Mouse (Mus musculus): ENCODE measurements around the gene Btbd18.
A peak's percentile ranks its signal among the peaks of the same experiment; 100 is the strongest.

Gene Btbd18

GRCm38 (mm10) chr2:84705295-84705694, 46.4 kb downstream of the Btbd18 start:
- DNase-seq = no peak

DNA sequence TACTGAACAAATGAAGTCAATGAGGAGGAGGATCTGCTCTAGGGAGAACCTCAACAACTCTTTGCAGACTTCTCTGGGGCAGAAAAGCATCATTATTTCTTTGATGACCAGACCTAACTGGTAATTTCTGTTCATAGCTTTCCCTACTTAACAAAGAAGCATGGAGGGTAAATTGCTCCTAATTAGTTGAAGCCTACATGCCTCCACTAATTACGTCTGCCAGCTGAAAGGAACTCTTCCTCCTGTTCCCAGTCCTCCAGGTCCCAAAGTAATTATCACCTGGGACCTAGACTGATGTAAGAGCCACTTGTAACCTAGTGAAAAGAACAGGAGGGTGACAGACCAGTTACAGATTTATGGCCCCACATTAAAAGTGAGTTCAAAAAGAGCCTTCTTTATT, 48.6 kb downstream of the Btbd18 start:
- no peak for DNase-seq

- DNase-seq = no peak
These were observed 53.0 kb downstream of the Btbd18 start for GRCm38 (mm10) chr2:84711898-84712297.

DNA sequence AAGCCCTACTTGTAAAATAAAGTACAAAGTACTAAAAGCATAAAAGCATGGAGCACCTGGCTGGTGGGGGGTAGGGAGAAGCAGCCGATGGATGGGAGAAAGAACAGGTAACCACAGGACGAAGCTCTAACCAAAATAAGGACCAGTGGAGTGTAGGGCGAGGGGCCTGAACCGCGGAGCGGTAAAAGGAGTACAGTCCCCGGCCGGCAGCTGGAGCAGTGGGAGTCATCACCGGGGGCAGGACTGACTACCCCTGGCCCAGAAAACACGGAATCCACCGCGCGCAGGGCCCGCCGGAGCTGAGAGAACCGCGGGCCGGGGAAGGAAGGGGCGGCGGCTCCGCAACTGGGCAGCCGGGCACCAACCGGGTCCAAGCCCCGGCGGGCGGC, 55.5 kb downstream of the Btbd18 start:
- DNase-seq = no peak

GRCm38 (mm10) chr2:84714811-84715561, 56.1 kb downstream of the Btbd18 start, which contains the start of gene Zdhhc5:
TSS of gene Zdhhc5 (minus strand) at chr2:84715180.
- DNase-seq = peak; percentile 98 to 100

DNA sequence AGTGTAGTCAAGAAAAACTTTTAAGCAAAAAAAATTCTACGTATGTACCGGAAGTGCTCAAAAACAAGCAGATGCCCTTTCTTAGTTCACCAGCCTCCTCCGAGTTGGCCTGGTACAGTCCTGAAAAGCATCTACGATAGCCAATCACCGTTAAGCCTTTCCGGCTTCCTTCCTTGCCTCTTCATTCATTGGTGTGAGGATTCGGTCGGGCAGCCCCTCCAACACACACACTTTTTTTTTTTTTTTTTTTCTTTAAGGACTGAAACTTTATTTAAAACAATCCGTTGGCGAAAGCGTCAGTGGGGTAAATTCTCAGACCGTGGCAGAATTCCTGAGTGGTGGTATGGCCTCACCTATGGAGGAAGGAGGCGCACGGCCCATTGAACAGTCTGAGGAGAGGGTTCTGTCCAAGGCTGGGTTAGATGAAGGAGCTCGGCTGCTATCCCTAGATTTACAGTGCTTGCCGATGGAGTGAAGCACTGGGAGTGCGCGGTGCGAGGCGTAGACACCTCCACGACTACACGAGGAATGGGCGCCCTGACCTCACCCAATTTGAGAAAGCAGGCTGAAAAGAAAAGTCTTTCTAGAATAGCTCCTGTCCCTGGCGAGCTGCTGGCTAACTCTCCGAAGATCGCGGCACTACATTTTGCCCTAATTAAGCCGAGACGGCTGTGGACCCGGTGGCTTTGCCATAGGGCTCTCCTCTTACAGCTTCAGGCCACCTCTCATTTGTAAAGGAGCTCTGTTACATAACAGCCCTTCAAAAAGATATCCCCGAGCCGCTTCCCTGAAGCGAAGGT, 56.9 kb downstream of the Btbd18 start:
- peak; percentile 85 to 95 for DNase-seq

GRCm38 (mm10) chr2:84716423-84717355, 57.8 kb downstream of the Btbd18 start:
- DNase-seq = no peak

- no peak for DNase-seq
These were observed 58.5 kb downstream of the Btbd18 start for GRCm38 (mm10) chr2:84717357-84717756.

Data from kidney, postnatal 25 days (tissue).